Mouse (Mus musculus): ENCODE measurements around the gene 4930519G04Rik. TPM values are rescaled to one million over a fixed set of nuclear protein-coding genes. Genes with fewer than 3 reads are reported as not detected.
A peak's percentile ranks its signal among the peaks of the same experiment; 100 is the strongest.

4930519G04Rik gene
- polyA plus RNA-seq, 1 experiment from 2014 or later = not detected

GRCm38 (mm10) chr5:114931626-114932025 lies 78.2 kb downstream of the 4930519G04Rik start:
- Histone ChIP-seq H3K9ac (replicated peaks; ENCODE audit: low read depth, low read length) (no peak overlapping the region), H3K9me3 (ENCODE audit: control insufficient read depth, low read length) (no peaks in the 10 kb centered on the region), H3K27ac (ENCODE audit: low read depth, low read length) (no peak overlapping the region), H3K4me2 (ENCODE audit: low read depth, low read length) (no peak overlapping the region), H3K4me3 (ENCODE audit: low read depth, low read length) (no peak overlapping the region), H3K36me3 (ENCODE audit: control insufficient read depth, insufficient read depth, low read length) (no peaks in the 10 kb centered on the region), H3K27me3 (ENCODE audit: control insufficient read depth, insufficient read depth, low read length) (no peaks in the 10 kb centered on the region), H3K4me1 (ENCODE audit: control insufficient read depth, insufficient read depth, low read length) (0 out of 2 replicates have a peak, but pooled peaks cover 4% of the 10 kb centered on the region)
- ATAC-seq (ENCODE audit: low read depth) = no peak
- 63% methylated on average over 5 of the region's 5 CpGs for WGBS

- no peak for ATAC-seq (ENCODE audit: low read depth)
- no peak overlapping the region for H3K27ac ChIP-seq (ENCODE audit: low read depth, low read length)
- H3K36me3 ChIP-seq (ENCODE audit: control insufficient read depth, insufficient read depth, low read length) = no peaks in the 10 kb centered on the region
- H3K27me3 ChIP-seq (ENCODE audit: control insufficient read depth, insufficient read depth, low read length) = no peaks in the 10 kb centered on the region
- 87% methylated on average over 8 of the region's 8 CpGs for WGBS
- H3K4me1 ChIP-seq (ENCODE audit: control insufficient read depth, insufficient read depth, low read length) = 0 out of 2 replicates have a peak, but pooled peaks cover 4% of the 10 kb centered on the region
- H3K4me2 ChIP-seq (ENCODE audit: low read depth, low read length) = no peak overlapping the region
- H3K9ac ChIP-seq (replicated peaks; ENCODE audit: low read depth, low read length) = no peak overlapping the region
- H3K9me3 ChIP-seq (ENCODE audit: control insufficient read depth, low read length) = no peaks in the 10 kb centered on the region
- no peak overlapping the region for H3K4me3 ChIP-seq (ENCODE audit: low read depth, low read length)
Measured at GRCm38 (mm10) chr5:114933206-114933605, 79.7 kb downstream of the 4930519G04Rik start.

Small RNAs within 50 kb of the gene (microRNA-seq; reads per million reads assigned to microRNA genes)
- gene Mir6240 = 6.0 reads per million, percentile 12 among the genes with 10 or more reads in this experiment

Other genes with a start within 250 kb of the 4930519G04Rik start
- gene Trpv4, start 195.2 kb upstream of the 4930519G04Rik start, polyA plus RNA-seq (2014; fragmentation: Nextera tagmentation; extraction: Ambion mirVana) = 0.39 and 0.59 TPM in 2 replicates
- 26.9 and 30.8 TPM in 2 replicates for gene Gltp, start 162.7 kb upstream of the 4930519G04Rik start, polyA plus RNA-seq (2014; fragmentation: Nextera tagmentation; extraction: Ambion mirVana)
- 15.2 and 16.2 TPM in 2 replicates for gene Tchp, start 145.9 kb upstream of the 4930519G04Rik start, polyA plus RNA-seq (2014; fragmentation: Nextera tagmentation; extraction: Ambion mirVana)
- gene Ankrd13a, start 79.0 kb upstream of the 4930519G04Rik start, polyA plus RNA-seq (2014; fragmentation: Nextera tagmentation; extraction: Ambion mirVana) = 38.8 and 52.1 TPM in 2 replicates
- 53.1 and 60.3 TPM in 2 replicates for gene Git2, start 78.1 kb upstream of the 4930519G04Rik start, polyA plus RNA-seq (2014; fragmentation: Nextera tagmentation; extraction: Ambion mirVana)
- 298 and 351 TPM in 2 replicates for gene 1500011B03Rik, start 30.2 kb upstream of the 4930519G04Rik start, polyA plus RNA-seq (2014; fragmentation: Nextera tagmentation; extraction: Ambion mirVana)
- 2.3 and 3.5 TPM in 2 replicates for gene Gm9936, start 5.0 kb downstream of the 4930519G04Rik start, polyA plus RNA-seq (2014; fragmentation: Nextera tagmentation; extraction: Ambion mirVana)
- gene Oasl2, start 43.3 kb downstream of the 4930519G04Rik start, polyA plus RNA-seq (2014; fragmentation: Nextera tagmentation; extraction: Ambion mirVana) = 3.2 and 4.3 TPM in 2 replicates
- gene Oasl1, start 69.6 kb downstream of the 4930519G04Rik start, polyA plus RNA-seq (2014; fragmentation: Nextera tagmentation; extraction: Ambion mirVana) = 0.52 and 0.55 TPM in 2 replicates
- 125 and 139 TPM in 2 replicates for gene 2210016L21Rik, start 88.5 kb downstream of the 4930519G04Rik start, polyA plus RNA-seq (2014; fragmentation: Nextera tagmentation; extraction: Ambion mirVana)
- gene Hnf1a, start 117.4 kb downstream of the 4930519G04Rik start, polyA plus RNA-seq (2014; fragmentation: Nextera tagmentation; extraction: Ambion mirVana) = 0.11 TPM in 1 of 2 replicates, not detected in the other
- 32.7 and 33.4 TPM in 2 replicates for gene Sppl3, start 157.5 kb downstream of the 4930519G04Rik start, polyA plus RNA-seq (2014; fragmentation: Nextera tagmentation; extraction: Ambion mirVana)
- 53.0 and 60.9 TPM in 2 replicates for gene Gm10401, start 244.6 kb downstream of the 4930519G04Rik start, polyA plus RNA-seq (2014; fragmentation: Nextera tagmentation; extraction: Ambion mirVana)